Mouse (Mus musculus): ENCODE measurements around the gene H2-Eb2. TPM values are rescaled to one million over a fixed set of nuclear protein-coding genes. Genes with fewer than 3 reads are reported as not detected.

H2-Eb2 gene
- polyA plus RNA-seq, 1 experiment from 2014 or later, result not detected

DNA sequence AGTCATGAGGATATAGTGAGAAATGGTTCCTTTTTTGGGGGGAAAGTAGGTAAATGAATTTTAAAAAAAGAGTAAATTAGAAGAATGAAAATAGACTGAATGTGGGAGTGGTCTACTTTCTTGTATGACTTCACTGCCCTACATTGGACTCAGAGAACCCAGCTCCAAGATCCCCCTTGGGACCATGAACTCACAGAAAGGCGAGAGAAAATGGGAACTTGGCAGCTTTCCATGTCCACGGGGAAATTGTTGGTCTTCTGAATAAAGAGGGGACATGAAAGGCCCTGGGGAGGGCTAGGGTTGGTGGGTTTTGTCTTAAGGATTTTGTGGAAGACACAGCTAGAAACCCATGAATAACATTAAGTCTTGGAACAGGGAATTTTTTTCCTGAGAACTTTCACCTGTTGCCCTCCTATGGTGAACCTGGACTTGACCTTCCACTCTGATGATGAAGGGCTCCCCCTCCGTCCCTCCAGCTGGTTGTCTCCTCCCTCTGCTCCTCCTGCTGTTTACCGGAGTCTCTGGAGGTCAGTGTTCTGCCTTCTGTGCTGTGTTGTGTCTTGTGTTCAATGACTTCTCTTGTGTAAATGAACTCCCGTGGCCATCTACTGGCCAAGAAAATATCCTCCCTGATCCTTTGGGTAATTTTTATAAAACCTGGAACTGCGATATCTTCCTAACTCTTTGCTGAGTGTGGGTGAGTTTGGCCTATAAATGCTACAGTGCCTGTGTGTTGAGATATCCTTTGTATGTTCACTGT is 52.2 kb downstream of the H2-Eb2 start:
- H3K36me3 ChIP-seq (ENCODE audit: control insufficient read depth, insufficient read depth), result no peaks in the 10 kb centered on the region
- no peak overlapping the region for H3K4me2 ChIP-seq (ENCODE audit: low read depth, low read length)
- no peak overlapping the region for H3K27ac ChIP-seq (ENCODE audit: low read length)
- H3K4me3 ChIP-seq (ENCODE audit: low read depth, low read length), result no peak overlapping the region
- no peak for ATAC-seq (ENCODE audit: low read depth)
- no peaks in the 10 kb centered on the region for H3K27me3 ChIP-seq (ENCODE audit: control insufficient read depth, insufficient read depth, low read depth, low read length)
- no peaks in the 10 kb centered on the region for H3K9me3 ChIP-seq (replicated peaks; ENCODE audit: control insufficient read depth, low read length)
- no peaks in the 10 kb centered on the region for H3K4me1 ChIP-seq (ENCODE audit: control insufficient read depth, low read depth, low read length)
- WGBS (ENCODE audit: insufficient replicate concordance), result 36% methylated on average over 6 of the region's 6 CpGs
- H3K9ac ChIP-seq (ENCODE audit: low read depth, low read length), result no peak overlapping the region

DNA sequence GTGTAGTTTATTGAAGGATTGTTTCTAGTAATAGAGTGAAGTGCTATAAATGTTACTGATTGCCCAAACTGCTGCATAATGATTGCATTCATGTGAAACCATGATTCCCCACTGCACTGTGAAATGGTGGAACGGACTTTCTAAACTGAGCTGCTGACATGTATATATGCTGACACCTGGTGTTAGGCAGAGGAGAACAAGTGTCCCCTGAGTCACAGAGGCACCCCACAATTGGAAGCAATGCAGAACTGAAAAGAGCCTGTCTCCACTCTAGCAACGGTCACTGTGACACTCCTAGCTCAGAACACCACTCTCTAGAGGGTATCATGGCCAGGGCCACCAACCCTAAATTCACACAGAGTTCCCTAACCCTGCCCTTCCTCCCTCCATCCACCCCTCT is 53.3 kb downstream of the H2-Eb2 start:
- Histone ChIP-seq H3K27me3 (ENCODE audit: control insufficient read depth, insufficient read depth, low read depth, low read length) (no peaks in the 10 kb centered on the region), H3K9me3 (replicated peaks; ENCODE audit: control insufficient read depth, low read length) (no peaks in the 10 kb centered on the region), H3K27ac (ENCODE audit: low read length) (no peak overlapping the region), H3K36me3 (ENCODE audit: control insufficient read depth, insufficient read depth) (no peaks in the 10 kb centered on the region), H3K4me3 (ENCODE audit: low read depth, low read length) (no peak overlapping the region), H3K4me1 (ENCODE audit: control insufficient read depth, low read depth, low read length) (no peaks in the 10 kb centered on the region), H3K9ac (ENCODE audit: low read depth, low read length) (no peak overlapping the region), H3K4me2 (ENCODE audit: low read depth, low read length) (no peak overlapping the region)
- no peak for ATAC-seq (ENCODE audit: low read depth)
- 56% methylated on average over 2 of the region's 2 CpGs for WGBS (ENCODE audit: insufficient replicate concordance)

DNA sequence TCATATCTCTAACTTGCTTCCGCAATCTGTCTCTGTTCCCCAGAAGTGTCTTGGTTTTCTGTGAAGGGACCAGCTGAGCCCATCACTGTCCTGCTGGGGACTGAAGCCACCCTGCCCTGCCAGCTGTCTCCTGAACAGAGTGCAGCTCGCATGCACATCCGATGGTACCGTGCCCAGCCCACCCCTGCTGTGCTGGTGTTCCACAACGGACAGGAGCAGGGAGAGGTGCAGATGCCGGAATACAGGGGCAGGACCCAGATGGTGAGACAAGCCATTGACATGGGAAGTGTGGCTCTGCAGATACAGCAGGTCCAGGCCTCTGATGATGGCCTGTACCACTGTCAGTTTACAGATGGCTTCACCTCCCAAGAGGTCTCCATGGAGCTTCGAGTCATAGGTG is 54.0 kb downstream of the H2-Eb2 start:
- Histone ChIP-seq H3K27me3 (ENCODE audit: control insufficient read depth, insufficient read depth, low read depth, low read length) (no peaks in the 10 kb centered on the region), H3K9me3 (replicated peaks; ENCODE audit: control insufficient read depth, low read length) (no peaks in the 10 kb centered on the region), H3K4me1 (ENCODE audit: control insufficient read depth, low read depth, low read length) (no peaks in the 10 kb centered on the region), H3K4me2 (ENCODE audit: low read depth, low read length) (no peak overlapping the region), H3K27ac (ENCODE audit: low read length) (no peak overlapping the region), H3K9ac (ENCODE audit: low read depth, low read length) (no peak overlapping the region), H3K36me3 (ENCODE audit: control insufficient read depth, insufficient read depth) (no peaks in the 10 kb centered on the region), H3K4me3 (ENCODE audit: low read depth, low read length) (no peak overlapping the region)
- WGBS (ENCODE audit: insufficient replicate concordance), result 66% methylated on average over 7 of the region's 7 CpGs
- ATAC-seq (ENCODE audit: low read depth), result no peak

- Histone ChIP-seq H3K4me2 (ENCODE audit: low read depth, low read length) (no peak overlapping the region), H3K36me3 (ENCODE audit: control insufficient read depth, insufficient read depth) (no peaks in the 10 kb centered on the region), H3K4me3 (ENCODE audit: low read depth, low read length) (no peak overlapping the region), H3K27me3 (ENCODE audit: control insufficient read depth, insufficient read depth, low read depth, low read length) (no peaks in the 10 kb centered on the region), H3K4me1 (ENCODE audit: control insufficient read depth, low read depth, low read length) (no peaks in the 10 kb centered on the region), H3K9me3 (replicated peaks; ENCODE audit: control insufficient read depth, low read length) (no peaks in the 10 kb centered on the region), H3K9ac (ENCODE audit: low read depth, low read length) (no peak overlapping the region), H3K27ac (ENCODE audit: low read length) (no peak overlapping the region)
- WGBS (ENCODE audit: insufficient replicate concordance), result 62% methylated on average over 11 of the region's 11 CpGs
- no peak for ATAC-seq (ENCODE audit: low read depth)
These were observed 56.4 kb downstream of the H2-Eb2 start for GRCm38 (mm10) chr17:34381876-34382275.

GRCm38 (mm10) chr17:34383212-34383611 is 57.7 kb downstream of the H2-Eb2 start:
- no peak for ATAC-seq (ENCODE audit: low read depth)
- no peak overlapping the region for H3K9ac ChIP-seq (ENCODE audit: low read depth, low read length)
- no peaks in the 10 kb centered on the region for H3K36me3 ChIP-seq (ENCODE audit: control insufficient read depth, insufficient read depth)
- no peaks in the 10 kb centered on the region for H3K4me1 ChIP-seq (ENCODE audit: control insufficient read depth, low read depth, low read length)
- H3K27ac ChIP-seq (ENCODE audit: low read length), result no peak overlapping the region
- no peak overlapping the region for H3K4me2 ChIP-seq (ENCODE audit: low read depth, low read length)
- no peaks in the 10 kb centered on the region for H3K9me3 ChIP-seq (replicated peaks; ENCODE audit: control insufficient read depth, low read length)
- 65% methylated on average over 7 of the region's 7 CpGs for WGBS (ENCODE audit: insufficient replicate concordance)
- no peak overlapping the region for H3K4me3 ChIP-seq (ENCODE audit: low read depth, low read length)
- H3K27me3 ChIP-seq (ENCODE audit: control insufficient read depth, insufficient read depth, low read depth, low read length), result no peaks in the 10 kb centered on the region

GRCm38 (mm10) chr17:34384699-34385098 is 59.2 kb downstream of the H2-Eb2 start:
- 69% methylated on average over 3 of the region's 3 CpGs for WGBS (ENCODE audit: insufficient replicate concordance)
- Histone ChIP-seq H3K9me3 (replicated peaks; ENCODE audit: control insufficient read depth, low read length) (no peaks in the 10 kb centered on the region), H3K27ac (ENCODE audit: low read length) (no peak overlapping the region), H3K4me2 (ENCODE audit: low read depth, low read length) (no peak overlapping the region), H3K4me1 (ENCODE audit: control insufficient read depth, low read depth, low read length) (no peaks in the 10 kb centered on the region), H3K9ac (ENCODE audit: low read depth, low read length) (no peak overlapping the region), H3K4me3 (ENCODE audit: low read depth, low read length) (no peak overlapping the region), H3K36me3 (ENCODE audit: control insufficient read depth, insufficient read depth) (no peaks in the 10 kb centered on the region), H3K27me3 (ENCODE audit: control insufficient read depth, insufficient read depth, low read depth, low read length) (no peaks in the 10 kb centered on the region)
- ATAC-seq (ENCODE audit: low read depth), result no peak

GRCm38 (mm10) chr17:34386656-34387055 is 61.2 kb downstream of the H2-Eb2 start:
- H3K27me3 ChIP-seq (ENCODE audit: control insufficient read depth, insufficient read depth, low read depth, low read length), result peaks cover 2% of the 10 kb centered on the region
- no peak overlapping the region for H3K4me2 ChIP-seq (ENCODE audit: low read depth, low read length)
- no peak overlapping the region for H3K27ac ChIP-seq (ENCODE audit: low read length)
- no peak overlapping the region for H3K4me3 ChIP-seq (ENCODE audit: low read depth, low read length)
- no peaks in the 10 kb centered on the region for H3K36me3 ChIP-seq (ENCODE audit: control insufficient read depth, insufficient read depth)
- H3K9ac ChIP-seq (ENCODE audit: low read depth, low read length), result no peak overlapping the region
- no peaks in the 10 kb centered on the region for H3K9me3 ChIP-seq (replicated peaks; ENCODE audit: control insufficient read depth, low read length)
- 15% methylated on average over 2 of the region's 2 CpGs for WGBS (ENCODE audit: insufficient replicate concordance)
- ATAC-seq (ENCODE audit: low read depth), result no peak
- no peaks in the 10 kb centered on the region for H3K4me1 ChIP-seq (ENCODE audit: control insufficient read depth, low read depth, low read length)

GRCm38 (mm10) chr17:34388513-34388912 is 63.0 kb downstream of the H2-Eb2 start:
- H3K4me3 ChIP-seq (ENCODE audit: low read depth, low read length), result no peak overlapping the region
- no peaks in the 10 kb centered on the region for H3K36me3 ChIP-seq (ENCODE audit: control insufficient read depth, insufficient read depth)
- 21% methylated on average over 4 of the region's 4 CpGs for WGBS (ENCODE audit: insufficient replicate concordance)
- H3K27me3 ChIP-seq (ENCODE audit: control insufficient read depth, insufficient read depth, low read depth, low read length), result peaks cover 11% of the 10 kb centered on the region
- H3K27ac ChIP-seq (ENCODE audit: low read length), result no peak overlapping the region
- H3K4me2 ChIP-seq (ENCODE audit: low read depth, low read length), result no peak overlapping the region
- no peak for ATAC-seq (ENCODE audit: low read depth)
- no peaks in the 10 kb centered on the region for H3K4me1 ChIP-seq (ENCODE audit: control insufficient read depth, low read depth, low read length)
- no peak overlapping the region for H3K9ac ChIP-seq (ENCODE audit: low read depth, low read length)
- H3K9me3 ChIP-seq (replicated peaks; ENCODE audit: control insufficient read depth, low read length), result no peaks in the 10 kb centered on the region
